ENCODE assay signal across 15 mouse cellular contexts in the genomic region with DNA sequence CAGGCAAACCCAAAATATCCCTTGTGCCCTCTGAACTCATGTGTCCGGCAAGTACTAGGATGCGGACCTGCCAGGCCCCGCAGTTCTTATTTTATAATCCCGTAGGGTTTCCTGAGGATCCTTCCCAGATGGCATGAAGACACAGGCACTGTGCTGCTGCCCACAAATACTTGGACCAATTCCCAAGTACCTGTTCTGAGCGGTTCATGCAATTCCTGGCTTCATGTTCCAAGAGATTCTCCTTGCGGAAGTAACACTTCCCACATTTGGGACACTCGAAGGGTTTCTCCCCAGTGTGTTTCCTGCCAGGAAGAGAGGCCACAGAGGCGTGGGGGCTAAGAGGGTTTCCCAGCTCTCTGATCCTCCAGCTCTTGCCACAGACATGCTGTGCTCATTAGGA.
"Had no signal": no experiment of that assay in that cellular context is flagged by ENCODE, and none has a peak within 500 bp of the region (broad histone marks: within the 10 kb centered on the region; RNA-seq: fewer than 3 reads in every experiment).

No protein-coding gene starts in this region.

- ATAC-seq: liver, embryonic 12.5 days; midbrain, embryonic 16.5 days had no signal

- H3K4me3 ChIP-seq: kidney, embryonic 15.5 days; limb, embryonic 15.5 days; liver, embryonic 12.5 days; midbrain, embryonic 12.5 days; neural tube, embryonic 13.5 days had no signal

- H3K9me3 ChIP-seq: kidney, embryonic 15.5 days; limb, embryonic 15.5 days; liver, embryonic 12.5 days; midbrain, embryonic 12.5 days; neural tube, embryonic 13.5 days had no signal

- H3K4me2 ChIP-seq: kidney, embryonic 15.5 days; limb, embryonic 15.5 days; liver, embryonic 12.5 days; lung, embryonic 14.5 days; midbrain, embryonic 12.5 days; neural tube, embryonic 13.5 days had no signal

- H3K27me3 ChIP-seq: kidney, embryonic 15.5 days; limb, embryonic 15.5 days; liver, embryonic 12.5 days; midbrain, embryonic 12.5 days; neural tube, embryonic 13.5 days had no signal

- H3K9ac ChIP-seq: kidney, embryonic 15.5 days; limb, embryonic 15.5 days; liver, embryonic 12.5 days; lung, embryonic 14.5 days; midbrain, embryonic 12.5 days; neural tube, embryonic 13.5 days had no signal

- H3K27ac ChIP-seq: kidney, embryonic 15.5 days; limb, embryonic 15.5 days; liver, embryonic 12.5 days; midbrain, embryonic 12.5 days; neural tube, embryonic 13.5 days had no signal

- DNase-seq: kidney, postnatal 14 days; left cerebral cortex, postnatal 4 days; lung, embryonic 14.5 days; lung, postnatal 14 days; retina, postnatal 1 day; right cerebral cortex, postnatal 4 days; spleen, adult 18-20 months; thymus, adult 18-20 months; thymus, postnatal 14 days had no signal
